Mouse (Mus musculus): ENCODE measurements at regions not wholly inside any gene's neighbourhood (a gene's known extent, or its start where the extent isn't known, plus 50 kb on each side); places are given as distances from the start of the nearest gene placed in this dataset.

GRCm38 (mm10) chr15:61800155-61800554, 877.3 kb upstream of the A1bg start:
- TF ChIP-seq POLR2A (IDR thresholded peaks at IDR 0.05; ENCODE audit: extremely low read depth, insufficient read depth, low read length) (no peak), CTCF (IDR thresholded peaks at IDR 0.05; ENCODE audit: extremely low read depth, insufficient read depth, low read length) (no peak)
